Mouse (Mus musculus) C2C12 (cell line): ENCODE measurements at regions not wholly inside any gene's neighbourhood (a gene's known extent, or its start where the extent isn't known, plus 50 kb on each side); places are given as distances from the start of the nearest gene placed in this dataset.

Source experiments
- CEBPB ChIP-seq: IDR thresholded peaks from one replicate; pipeline ENCODE4 v1.6.1; 2011; ENCODE audit warnings: low read depth, mild to moderate bottlenecking, control low read depth, moderate library complexity
- CTCF ChIP-seq: IDR thresholded peaks from one replicate; pipeline ENCODE4 v1.5.1; 2011; ENCODE audit not compliant: control insufficient read depth, insufficient read depth, insufficient read length
- FOSL1 ChIP-seq: IDR thresholded peaks from one replicate; pipeline ENCODE4 v1.8.0; 2011; ENCODE audit warnings: mild to moderate bottlenecking, low read length; ENCODE audit not compliant: poor library complexity, insufficient read depth, severe bottlenecking
- MAX ChIP-seq: IDR thresholded peaks from one replicate; pipeline ENCODE4 v1.6.1; 2011; ENCODE audit warnings: mild to moderate bottlenecking, control low read depth
- MYOD1 ChIP-seq: IDR thresholded peaks from one replicate; pipeline ENCODE4 v1.6.1; 2011; ENCODE audit warnings: low read depth; ENCODE audit not compliant: control insufficient read depth, insufficient read length
- MYOG ChIP-seq: IDR thresholded peaks from one replicate; pipeline ENCODE4 v1.6.1; 2011; ENCODE audit not compliant: control insufficient read depth, insufficient read length; ENCODE audit errors: extremely low read depth
- USF1 ChIP-seq: IDR thresholded peaks from one replicate; pipeline ENCODE4 v1.6.1; 2011; ENCODE audit warnings: low read depth, mild to moderate bottlenecking, control low read depth, moderate library complexity

DNA sequence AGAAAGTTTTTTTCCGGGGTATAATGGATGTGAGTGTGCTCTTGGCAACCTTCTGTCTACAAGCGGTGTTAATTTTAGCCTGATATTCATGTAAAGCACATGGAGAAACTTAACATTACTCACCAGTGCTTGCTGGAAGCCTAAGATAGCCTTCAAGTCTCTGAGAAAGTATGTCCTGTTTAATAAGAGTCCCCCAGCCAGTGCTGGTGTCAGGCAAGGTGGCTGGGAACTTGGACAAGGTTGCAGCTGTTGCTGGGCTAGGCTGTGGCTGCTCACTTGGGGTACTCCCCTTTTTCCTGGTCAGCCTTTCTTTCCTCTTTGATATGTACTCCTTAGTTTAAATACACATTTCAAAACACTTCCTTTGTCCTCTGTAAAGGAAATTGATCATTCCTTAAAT, 194.9 kb upstream of the Cited2 start:
- no peak for TF ChIP-seq USF1
- TF ChIP-seq CTCF = no peak
- no peak for TF ChIP-seq MAX
- TF ChIP-seq MYOG = no peak
- no peak for TF ChIP-seq CEBPB
- TF ChIP-seq MYOD1 = no peak
- TF ChIP-seq FOSL1 = no peak
